Mouse (Mus musculus) midbrain, embryonic 15.5 days (tissue): ENCODE data around the gene Pdzd8. TPM values are rescaled to one million over a fixed set of nuclear protein-coding genes. Genes with fewer than 3 reads are reported as not detected.

Source experiments
- ATAC-seq: fragments of 200-750 bp; cut with Nextera tagmentation; replicated peaks from 2 replicates; pipeline ENCODE4 v1.8.0; 2017; ENCODE audit warnings: moderate TSS enrichment
- H3K27ac ChIP-seq: fragments of 300-500 bp; sonication (generic); 2 replicates; pipeline ENCODE4 v1.5.1; 2015; ENCODE audit warnings: mild to moderate bottlenecking, inconsistent platforms
- H3K27me3 ChIP-seq: fragments of 300-500 bp; sonication (generic); replicated peaks from 2 replicates; pipeline ENCODE4 v1.6.1; 2015; ENCODE audit warnings: inconsistent platforms
- H3K36me3 ChIP-seq: fragments of 300-500 bp; sonication (generic); replicated peaks from 2 replicates; pipeline ENCODE4 v1.6.1; 2015; ENCODE audit warnings: inconsistent platforms
- H3K4me1 ChIP-seq: fragments of 300-500 bp; sonication (generic); 2 replicates; pipeline ENCODE4 v1.6.1; 2015; ENCODE audit warnings: inconsistent platforms
- H3K4me2 ChIP-seq: fragments of 300-500 bp; sonication (generic); 2 replicates; pipeline ENCODE4 v1.6.1; 2015; ENCODE audit warnings: inconsistent platforms, mild to moderate bottlenecking, moderate library complexity
- H3K4me3 ChIP-seq: fragments of 300-500 bp; sonication (generic); 2 replicates; pipeline ENCODE4 v1.5.1; 2015; ENCODE audit warnings: mild to moderate bottlenecking, inconsistent platforms
- H3K9ac ChIP-seq: fragments of 300-500 bp; sonication (generic); 2 replicates; pipeline ENCODE4 v1.6.1; 2015; ENCODE audit warnings: mild to moderate bottlenecking, inconsistent platforms
- H3K9me3 ChIP-seq: fragments of 300-500 bp; sonication (generic); 2 replicates; pipeline ENCODE4 v1.6.1; 2016; ENCODE audit warnings: inconsistent platforms
- WGBS: fragments of 180-500 bp; shearing (Covaris S2); methylation state at CpG from one replicate; pipeline ENCODE4 v1.1.7; 2015; ENCODE audit warnings: mixed read lengths; 5-methylcytosine and 5-hydroxymethylcytosine counted together
- polyA plus RNA-seq: library from polyadenylated mRNA; unstranded; fragments of >200 nt; fragmentation: Nextera tagmentation; extraction: Ambion mirVana; gene quantifications from 2 replicates; pipeline ENCODE4 v1.2.1, GENCODE M21; 2015

Gene Pdzd8
- polyA plus RNA-seq, 1 experiment from 2014 or later: 10.3 TPM

- Histone ChIP-seq H3K9me3 (no peaks in the 10 kb centered on the region), H3K27me3 (no peaks in the 10 kb centered on the region), H3K27ac (no peak overlapping the region), H3K4me1 (no peaks in the 10 kb centered on the region), H3K36me3 (no peaks in the 10 kb centered on the region), H3K9ac (no peak overlapping the region), H3K4me3 (no peak overlapping the region), H3K4me2 (no peak overlapping the region)
- no peak for ATAC-seq
Observed at GRCm38 (mm10) chr19:59315308-59315707, 30.3 kb downstream of the Pdzd8 start.

- no peak overlapping the region for H3K4me2 ChIP-seq
- no peaks in the 10 kb centered on the region for H3K9me3 ChIP-seq
- 69% methylated on average over 5 of the region's 5 CpGs for WGBS
- H3K27me3 ChIP-seq: no peaks in the 10 kb centered on the region
- no peak overlapping the region for H3K9ac ChIP-seq
- ATAC-seq: no peak
- H3K27ac ChIP-seq: no peak overlapping the region
- no peaks in the 10 kb centered on the region for H3K36me3 ChIP-seq
- H3K4me1 ChIP-seq: no peaks in the 10 kb centered on the region
- H3K4me3 ChIP-seq: no peak overlapping the region
Observed at GRCm38 (mm10) chr19:59292183-59292839, 53.3 kb downstream of the Pdzd8 start.

GRCm38 (mm10) chr19:59289811-59290210 is 55.8 kb downstream of the Pdzd8 start:
- ATAC-seq: no peak
- Histone ChIP-seq H3K27me3 (no peaks in the 10 kb centered on the region), H3K4me1 (no peaks in the 10 kb centered on the region), H3K9ac (no peak overlapping the region), H3K27ac (no peak overlapping the region), H3K36me3 (no peaks in the 10 kb centered on the region), H3K4me2 (no peak overlapping the region), H3K4me3 (no peak overlapping the region), H3K9me3 (no peaks in the 10 kb centered on the region)
- WGBS: 89% methylated on average over 6 of the region's 6 CpGs

GRCm38 (mm10) chr19:59289042-59289441 is 56.5 kb downstream of the Pdzd8 start:
- Histone ChIP-seq H3K9ac (no peak overlapping the region), H3K4me3 (no peak overlapping the region), H3K4me2 (no peak overlapping the region), H3K36me3 (no peaks in the 10 kb centered on the region), H3K27ac (no peak overlapping the region), H3K9me3 (no peaks in the 10 kb centered on the region), H3K27me3 (no peaks in the 10 kb centered on the region), H3K4me1 (no peaks in the 10 kb centered on the region)
- ATAC-seq: no peak

- no peaks in the 10 kb centered on the region for H3K4me1 ChIP-seq
- H3K4me3 ChIP-seq: no peak overlapping the region
- no peak overlapping the region for H3K27ac ChIP-seq
- H3K9ac ChIP-seq: no peak overlapping the region
- no peaks in the 10 kb centered on the region for H3K27me3 ChIP-seq
- WGBS: 78% methylated on average over 3 of the region's 3 CpGs
- H3K36me3 ChIP-seq: no peaks in the 10 kb centered on the region
- no peak overlapping the region for H3K4me2 ChIP-seq
- no peaks in the 10 kb centered on the region for H3K9me3 ChIP-seq
- no peak for ATAC-seq
Observed at GRCm38 (mm10) chr19:59282001-59282400, 63.6 kb downstream of the Pdzd8 start.

GRCm38 (mm10) chr19:59280841-59281240 is 64.7 kb downstream of the Pdzd8 start:
- Histone ChIP-seq H3K9me3 (no peaks in the 10 kb centered on the region), H3K27me3 (no peaks in the 10 kb centered on the region), H3K4me1 (no peaks in the 10 kb centered on the region), H3K4me2 (no peak overlapping the region), H3K4me3 (no peak overlapping the region), H3K36me3 (no peaks in the 10 kb centered on the region), H3K9ac (no peak overlapping the region), H3K27ac (no peak overlapping the region)
- no peak for ATAC-seq

- H3K27me3 ChIP-seq: no peaks in the 10 kb centered on the region
- H3K4me2 ChIP-seq: no peak overlapping the region
- H3K9me3 ChIP-seq: no peaks in the 10 kb centered on the region
- 85% methylated on average over 7 of the region's 7 CpGs for WGBS
- H3K36me3 ChIP-seq: no peaks in the 10 kb centered on the region
- no peak for ATAC-seq
- H3K4me1 ChIP-seq: no peaks in the 10 kb centered on the region
- H3K4me3 ChIP-seq: no peak overlapping the region
- no peak overlapping the region for H3K9ac ChIP-seq
- no peak overlapping the region for H3K27ac ChIP-seq
Observed at GRCm38 (mm10) chr19:59276354-59276753, 69.2 kb downstream of the Pdzd8 start.

- no peaks in the 10 kb centered on the region for H3K27me3 ChIP-seq
- H3K36me3 ChIP-seq: no peaks in the 10 kb centered on the region
- H3K27ac ChIP-seq: no peak overlapping the region
- H3K9ac ChIP-seq: no peak overlapping the region
- no peak for ATAC-seq
- H3K4me3 ChIP-seq: no peak overlapping the region
- 88% methylated on average over 7 of the region's 7 CpGs for WGBS
- H3K4me2 ChIP-seq: no peak overlapping the region
- H3K4me1 ChIP-seq: 0 out of 2 replicates have a peak, but pooled peaks cover 3% of the 10 kb centered on the region
- no peaks in the 10 kb centered on the region for H3K9me3 ChIP-seq
Observed at GRCm38 (mm10) chr19:59273190-59273589, 72.4 kb downstream of the Pdzd8 start.

- peak overlapping the region; percentile 15 for H3K4me2 ChIP-seq
- H3K4me1 ChIP-seq: peaks cover 22% of the 10 kb centered on the region
- H3K27me3 ChIP-seq: peaks cover 11% of the 10 kb centered on the region
- ATAC-seq: no peak
- H3K9me3 ChIP-seq: no peaks in the 10 kb centered on the region
- no peaks in the 10 kb centered on the region for H3K36me3 ChIP-seq
- H3K27ac ChIP-seq: peak overlapping the region; percentile 31
- H3K4me3 ChIP-seq: no peak overlapping the region
- WGBS: 3% methylated on average over 5 of the region's 5 CpGs
- H3K9ac ChIP-seq: no peak overlapping the region
Observed at GRCm38 (mm10) chr19:59267417-59267963, 78.1 kb downstream of the Pdzd8 start.

- Histone ChIP-seq H3K9ac (no peak overlapping the region), H3K36me3 (no peaks in the 10 kb centered on the region), H3K4me3 (no peak overlapping the region), H3K27ac (no peak overlapping the region; the same call in 1 of the 2 replicates), H3K27me3 (peaks cover 20% of the 10 kb centered on the region), H3K4me2 (no peak overlapping the region), H3K4me1 (peaks cover 27% of the 10 kb centered on the region), H3K9me3 (no peaks in the 10 kb centered on the region)
- no peak for ATAC-seq
- 46% methylated on average over 6 of the region's 6 CpGs for WGBS
Observed at GRCm38 (mm10) chr19:59265907-59266306, 79.7 kb downstream of the Pdzd8 start.

GRCm38 (mm10) chr19:59264838-59265532 is 80.6 kb downstream of the Pdzd8 start:
- Histone ChIP-seq H3K27ac (peak overlapping the region; percentile 28; the same call in 1 of the 2 replicates), H3K4me1 (peaks cover 36% of the 10 kb centered on the region), H3K27me3 (peaks cover 20% of the 10 kb centered on the region), H3K36me3 (no peaks in the 10 kb centered on the region), H3K9me3 (no peaks in the 10 kb centered on the region), H3K4me2 (no peak overlapping the region), H3K4me3 (no peak overlapping the region), H3K9ac (no peak overlapping the region)
- no peak for ATAC-seq
- 42% methylated on average over 9 of the region's 9 CpGs for WGBS

- 87% methylated on average over 9 of the region's 9 CpGs for WGBS
- peaks cover 33% of the 10 kb centered on the region for H3K4me1 ChIP-seq
Observed at GRCm38 (mm10) chr19:59263171-59263570, 82.4 kb downstream of the Pdzd8 start.

More at GRCm38 (mm10) chr19:59263171-59263570, 82.4 kb downstream of the Pdzd8 start:
- H3K36me3 ChIP-seq: no peaks in the 10 kb centered on the region
- H3K4me3 ChIP-seq: no peak overlapping the region
- no peaks in the 10 kb centered on the region for H3K9me3 ChIP-seq
- no peak overlapping the region for H3K9ac ChIP-seq
- H3K27me3 ChIP-seq: peaks cover 20% of the 10 kb centered on the region
- H3K4me2 ChIP-seq: peak overlapping the region; percentile 0; the same call in 1 of the 2 replicates
- H3K27ac ChIP-seq: no peak overlapping the region
- ATAC-seq: no peak
